Mouse (Mus musculus): ENCODE results near the gene Coro2a.

DNA sequence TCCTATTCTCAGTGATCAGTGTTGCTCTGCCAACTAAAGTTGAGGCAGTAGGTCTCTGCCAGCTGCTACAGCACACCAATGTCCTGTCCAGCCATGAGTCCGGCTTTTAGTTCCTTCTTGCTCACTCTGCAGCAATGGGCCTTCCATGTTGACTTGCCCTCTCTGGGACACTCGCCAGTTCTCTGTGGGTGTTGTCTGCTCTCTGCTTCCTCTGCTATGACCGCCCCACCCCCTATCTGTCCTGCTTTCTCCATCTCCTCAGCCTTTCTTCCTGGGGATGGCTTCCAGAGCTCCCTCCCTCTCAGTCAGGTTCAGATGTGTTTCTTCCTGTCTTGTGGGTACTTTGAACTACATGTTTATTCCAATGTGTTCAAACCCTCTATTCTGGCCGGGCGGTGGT lies 114.7 kb downstream of the Coro2a start:
- TF ChIP-seq POLR2A (IDR thresholded peaks at IDR 0.05; ENCODE audit: low read depth, low read length) = no peak
- TF ChIP-seq CTCF (conservative IDR thresholded peaks at IDR 0.05; ENCODE audit: insufficient read depth, insufficient read length, low read depth, low read length) = no peak
